Mouse (Mus musculus): ENCODE measurements around the gene Abhd11. TPM values are rescaled to one million over a fixed set of nuclear protein-coding genes. Genes with fewer than 3 reads are reported as not detected.

Abhd11 gene
- 2.2 TPM for polyA plus RNA-seq (2014; fragmentation: Illumina TruSeq; extraction: RNeasy Lipid Tissue Mini Kit (QIAGEN cat#74804))

GRCm38 (mm10) chr5:135008671-135009589 lies at the start of gene Abhd11:
Gene Abhd11 (plus strand): TSS chr5:135009152.

GRCm38 (mm10) chr5:134985633-134986297 lies 23.2 kb upstream of the Abhd11 start, which contains the start of gene Cldn3:
Gene Cldn3 (plus strand): TSS chr5:134986214.

GRCm38 (mm10) chr5:135023344-135024173 lies 14.6 kb downstream of the Abhd11 start, which contains the start of gene Stx1a:
Gene Stx1a (plus strand): TSS chr5:135023482.

Other genes with a start within 250 kb of the Abhd11 start
- not detected for gene Tmem270, start 102.4 kb upstream of the Abhd11 start, polyA plus RNA-seq (2014; fragmentation: Illumina TruSeq; extraction: RNeasy Lipid Tissue Mini Kit (QIAGEN cat#74804))
- not detected for gene Cldn13, start 93.6 kb upstream of the Abhd11 start, polyA plus RNA-seq (2014; fragmentation: Illumina TruSeq; extraction: RNeasy Lipid Tissue Mini Kit (QIAGEN cat#74804))
- gene Mettl27, start 76.8 kb upstream of the Abhd11 start, polyA plus RNA-seq (2014; fragmentation: Illumina TruSeq; extraction: RNeasy Lipid Tissue Mini Kit (QIAGEN cat#74804)), result 10.4 TPM
- not detected for gene Cldn4, start 62.2 kb upstream of the Abhd11 start, polyA plus RNA-seq (2014; fragmentation: Illumina TruSeq; extraction: RNeasy Lipid Tissue Mini Kit (QIAGEN cat#74804))
- not detected for gene Cldn3, start 22.9 kb upstream of the Abhd11 start, polyA plus RNA-seq (2014; fragmentation: Illumina TruSeq; extraction: RNeasy Lipid Tissue Mini Kit (QIAGEN cat#74804))
- gene Stx1a, start 14.3 kb downstream of the Abhd11 start, polyA plus RNA-seq (2014; fragmentation: Illumina TruSeq; extraction: RNeasy Lipid Tissue Mini Kit (QIAGEN cat#74804)), result not detected
- 8.9 TPM for gene Dnajc30, start 55.0 kb downstream of the Abhd11 start, polyA plus RNA-seq (2014; fragmentation: Illumina TruSeq; extraction: RNeasy Lipid Tissue Mini Kit (QIAGEN cat#74804))
- gene Bud23, start 55.8 kb downstream of the Abhd11 start, polyA plus RNA-seq (2014; fragmentation: Illumina TruSeq; extraction: RNeasy Lipid Tissue Mini Kit (QIAGEN cat#74804)), result 10.2 TPM
- gene Vps37d, start 69.1 kb downstream of the Abhd11 start, polyA plus RNA-seq (2014; fragmentation: Illumina TruSeq; extraction: RNeasy Lipid Tissue Mini Kit (QIAGEN cat#74804)), result 0.31 TPM
- 0.60 TPM for gene Mlxipl, start 80.7 kb downstream of the Abhd11 start, polyA plus RNA-seq (2014; fragmentation: Illumina TruSeq; extraction: RNeasy Lipid Tissue Mini Kit (QIAGEN cat#74804))
- gene Tbl2, start 140.5 kb downstream of the Abhd11 start, polyA plus RNA-seq (2014; fragmentation: Illumina TruSeq; extraction: RNeasy Lipid Tissue Mini Kit (QIAGEN cat#74804)), result 8.5 TPM
- gene Bcl7b, start 159.1 kb downstream of the Abhd11 start, polyA plus RNA-seq (2014; fragmentation: Illumina TruSeq; extraction: RNeasy Lipid Tissue Mini Kit (QIAGEN cat#74804)), result 11.5 TPM
- 77.9 TPM for gene Baz1b, start 178.1 kb downstream of the Abhd11 start, polyA plus RNA-seq (2014; fragmentation: Illumina TruSeq; extraction: RNeasy Lipid Tissue Mini Kit (QIAGEN cat#74804))
- not detected for gene Fzd9, start 242.1 kb downstream of the Abhd11 start, polyA plus RNA-seq (2014; fragmentation: Illumina TruSeq; extraction: RNeasy Lipid Tissue Mini Kit (QIAGEN cat#74804))